Mouse (Mus musculus) inflammation-experienced regulatory T-cells, adult 6 months (primary cell): Measurements from ENCODE around the gene Kcnmb3. TPM values are rescaled to one million over a fixed set of nuclear protein-coding genes. Genes with fewer than 3 reads are reported as not detected.
A peak's percentile ranks its signal among the peaks of the same experiment; 100 is the strongest.

Experiments
- ATAC-seq: one replicate; pipeline ENCODE4 v1.8.0; 2017
- polyA plus RNA-seq, 3 experiments: library from polyadenylated mRNA; unstranded; fragments of 100-300 nt; shearing (Covaris generic); gene quantifications; one replicate each; pipeline ENCODE4 v1.2.1; 2017

The Kcnmb3 gene
- polyA plus RNA-seq, 3 experiments from 2014 or later: 0.33 to 1.2 (median 0.85) TPM

- no peak for ATAC-seq
Measured at GRCm38 (mm10) chr3:32495088-32495770, 3.2 kb upstream of the Kcnmb3 start.

DNA sequence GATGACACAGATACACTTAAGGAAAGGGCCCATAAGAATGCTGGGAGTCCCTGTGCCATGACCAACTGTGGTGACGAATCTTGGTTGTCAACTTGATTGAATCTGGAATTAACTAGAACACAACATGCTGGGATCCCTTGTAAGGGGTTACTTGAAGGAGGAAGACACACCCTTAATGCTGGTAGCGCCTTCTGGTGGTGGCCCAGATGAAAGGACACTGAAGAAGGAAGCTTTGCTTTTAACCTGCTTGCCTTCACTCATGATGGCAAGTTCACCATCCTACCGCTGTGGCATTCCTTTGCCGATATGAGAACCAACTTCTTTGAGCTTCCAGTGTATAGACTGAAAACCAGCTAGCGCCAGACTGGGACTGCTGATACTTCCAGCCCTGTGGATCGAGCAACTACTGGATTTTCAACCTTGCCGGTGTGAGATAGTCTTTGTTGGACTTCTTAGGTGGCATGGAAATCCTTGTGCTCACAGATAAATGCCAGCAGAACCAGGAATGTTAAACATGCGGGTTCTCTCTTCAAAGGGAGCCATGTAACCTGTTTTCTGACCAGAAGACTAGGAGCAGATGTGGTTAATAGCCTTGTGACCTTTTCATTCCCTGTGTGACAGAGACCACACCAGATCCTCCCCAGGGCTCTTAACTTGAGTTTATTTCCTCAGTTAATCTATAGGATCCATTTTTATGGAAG is 2.5 kb upstream of the Kcnmb3 start:
- ATAC-seq: no peak

DNA sequence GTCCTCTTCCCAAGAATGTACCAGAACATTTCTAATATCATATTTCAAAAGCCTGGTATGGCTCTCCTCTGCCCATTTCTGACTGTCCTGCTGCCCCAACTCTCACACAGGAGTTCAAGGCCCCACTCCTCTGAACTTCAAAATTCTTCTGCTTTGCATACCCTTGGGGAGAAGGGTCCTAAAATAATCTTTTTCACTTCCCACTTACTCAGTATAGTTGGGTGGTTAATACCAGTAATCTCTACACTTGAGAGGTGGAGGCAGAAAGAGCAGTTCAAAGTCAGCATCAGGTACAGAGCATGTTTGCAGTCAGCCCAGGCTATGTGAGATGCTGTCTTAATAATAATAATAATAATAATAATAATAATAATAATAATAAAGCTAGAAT is 1.1 kb downstream of the Kcnmb3 start:
- ATAC-seq: no peak

DNA sequence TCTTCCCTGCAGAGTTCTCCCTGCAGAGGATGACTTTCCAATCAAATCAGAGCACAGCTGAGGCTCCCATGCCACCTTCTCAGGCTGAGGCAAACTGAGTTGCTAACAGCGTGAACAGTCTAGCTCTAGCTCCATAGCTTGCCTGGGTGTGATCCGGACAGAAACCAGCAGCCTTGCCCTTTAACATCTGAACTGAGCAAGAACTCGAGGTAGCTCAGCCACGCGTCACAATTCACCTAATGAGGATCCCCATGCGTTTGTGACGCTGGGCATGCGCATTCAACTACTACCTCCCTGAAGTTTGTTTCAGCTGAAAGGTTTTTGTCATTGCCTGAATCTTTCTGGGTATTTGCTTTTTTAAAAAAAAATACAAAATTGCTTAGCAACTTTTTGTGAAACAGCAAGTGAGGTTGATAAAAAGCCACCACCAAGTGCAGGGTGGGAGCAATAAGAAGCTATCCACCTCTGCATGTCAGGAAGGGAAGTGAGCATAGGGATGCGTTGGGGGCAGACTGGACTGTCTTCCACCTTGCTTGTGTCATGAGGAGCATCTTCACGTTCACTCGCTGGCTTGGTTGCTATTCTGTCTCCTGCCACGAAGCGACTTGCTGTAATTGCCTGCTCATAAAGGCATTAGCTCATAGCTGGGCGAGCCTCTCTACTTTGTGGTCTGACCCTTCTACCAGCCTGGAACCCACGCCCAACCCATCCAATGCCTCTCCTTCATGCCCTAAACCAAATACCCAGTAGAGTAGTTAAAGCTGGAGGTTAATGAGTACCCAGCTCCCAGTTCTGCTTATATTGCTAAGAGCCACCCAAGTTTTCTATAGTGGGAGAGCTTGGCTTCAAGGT is 1.7 kb downstream of the Kcnmb3 start:
- no peak for ATAC-seq

GRCm38 (mm10) chr3:32488172-32488571 is 3.9 kb downstream of the Kcnmb3 start:
- no peak for ATAC-seq

DNA sequence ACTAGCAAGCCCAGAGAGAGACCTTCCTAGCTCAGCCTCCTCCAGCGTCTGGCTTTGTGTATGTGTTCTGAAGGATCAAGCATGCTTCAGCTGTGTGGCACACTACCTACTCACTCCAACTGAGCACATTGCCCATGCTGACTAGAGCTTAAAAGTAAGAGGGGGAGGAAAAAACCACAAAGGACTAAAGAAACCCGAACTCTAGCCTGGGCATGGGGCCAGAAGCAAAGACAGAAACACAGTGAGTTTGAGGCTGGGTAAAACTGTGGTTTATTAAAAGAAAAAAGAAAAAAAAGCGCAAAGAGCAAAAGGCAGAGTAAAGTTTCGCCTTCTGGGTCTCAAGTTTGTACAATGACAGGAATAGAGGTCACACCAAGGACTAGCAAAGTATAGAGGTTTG is 5.5 kb downstream of the Kcnmb3 start:
- no peak for ATAC-seq

GRCm38 (mm10) chr3:32483035-32483434 is 9.0 kb downstream of the Kcnmb3 start:
- no peak for ATAC-seq

DNA sequence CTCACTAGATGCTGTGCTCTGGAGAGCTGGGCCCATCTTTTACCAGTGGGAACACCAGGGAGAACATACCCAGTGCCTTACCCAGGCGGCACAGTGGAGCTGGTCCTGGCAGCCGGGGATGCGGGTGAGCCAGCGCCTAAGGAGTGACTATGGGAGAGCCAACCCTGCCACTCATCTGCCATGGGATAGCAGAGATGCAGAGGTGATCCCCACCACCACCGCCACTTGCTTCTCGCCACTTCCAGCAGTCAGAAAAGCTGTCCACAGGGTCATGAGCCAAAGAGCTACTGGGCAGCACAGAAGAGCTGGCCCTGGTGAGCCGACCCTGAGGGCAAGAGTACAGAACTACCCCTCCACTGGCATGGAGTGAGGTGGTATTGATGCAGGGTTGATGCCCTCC is 12.1 kb downstream of the Kcnmb3 start:
- ATAC-seq: no peak

DNA sequence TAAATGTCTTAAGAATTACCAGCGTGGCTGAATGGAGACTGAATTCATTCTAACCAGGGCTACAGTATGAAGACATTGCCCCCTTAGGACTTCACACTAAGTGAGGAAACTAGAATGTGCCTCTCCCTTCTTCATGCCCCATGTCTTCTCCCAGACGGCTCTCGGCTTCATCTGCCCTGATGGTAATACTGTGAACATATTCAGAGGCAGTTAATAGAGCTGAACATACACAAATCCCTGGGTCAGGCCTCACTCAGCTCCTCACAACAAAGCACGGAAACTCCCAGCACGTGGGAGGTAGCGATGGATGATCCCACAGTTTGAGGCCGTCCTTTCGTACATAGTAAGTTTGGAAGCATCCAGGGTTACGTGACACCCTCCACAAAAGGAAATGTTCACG is 18.8 kb downstream of the Kcnmb3 start:
- no peak for ATAC-seq

- ATAC-seq: no peak
Measured at GRCm38 (mm10) chr3:32472191-32472900, 19.7 kb downstream of the Kcnmb3 start.

DNA sequence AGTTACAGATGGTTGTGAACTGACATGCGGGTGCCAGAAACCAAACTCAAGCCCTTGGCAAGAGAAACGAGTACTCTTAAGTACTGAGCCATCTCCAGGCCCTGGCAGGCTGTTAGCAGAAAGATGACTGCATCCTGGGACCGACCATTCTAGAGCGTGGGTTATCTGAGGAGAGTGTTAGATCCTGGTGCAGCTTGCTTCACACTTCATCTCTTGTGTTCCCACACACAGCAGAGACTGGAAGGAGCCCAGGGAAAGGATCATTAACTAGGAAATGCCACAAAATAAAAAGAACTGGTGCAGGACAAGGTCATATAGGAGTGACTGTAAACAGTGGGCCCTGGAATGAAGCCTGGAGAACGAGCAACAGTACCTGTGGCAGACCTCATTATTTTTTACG is 20.9 kb downstream of the Kcnmb3 start:
- no peak for ATAC-seq

DNA sequence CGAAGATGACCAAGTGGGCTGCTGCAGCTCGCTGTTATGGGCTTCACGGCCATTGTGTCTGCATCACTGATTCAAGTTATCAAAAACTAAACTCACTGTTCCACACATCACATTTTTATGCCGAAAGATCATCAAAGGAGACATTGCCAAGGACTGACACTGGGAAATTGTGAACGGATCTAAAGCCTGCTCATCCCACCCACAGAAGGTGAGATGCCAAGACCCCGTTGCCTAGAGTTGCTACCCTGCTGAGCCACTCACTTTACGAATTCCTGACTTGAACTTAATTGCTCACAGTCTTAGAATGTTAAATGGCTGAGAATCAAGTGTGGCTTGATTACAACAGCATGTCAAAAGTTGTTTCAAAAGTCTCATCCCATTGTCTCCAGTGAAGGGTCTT is 21.6 kb downstream of the Kcnmb3 start:
- ATAC-seq: no peak

DNA sequence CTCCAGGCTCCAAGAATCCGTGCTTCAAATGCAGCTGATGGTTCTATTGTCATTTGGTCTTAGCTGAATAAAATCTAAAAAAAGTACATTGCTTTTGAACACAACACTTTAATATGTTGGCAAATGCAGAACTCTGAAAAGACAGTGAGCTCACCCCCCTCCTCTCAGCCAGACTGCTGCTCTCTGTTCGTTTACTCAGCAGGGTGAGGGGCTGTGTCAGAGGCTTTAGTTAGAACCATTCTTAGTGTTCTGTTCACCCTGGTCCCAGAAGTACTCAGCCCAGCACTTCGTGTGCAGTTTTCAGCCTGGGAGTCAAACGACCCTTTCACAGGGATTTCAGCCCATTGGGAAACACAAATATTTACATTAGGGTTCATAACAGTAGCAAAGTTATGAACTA is 23.6 kb downstream of the Kcnmb3 start:
- ATAC-seq: no peak

GRCm38 (mm10) chr3:32467321-32467720 is 24.7 kb downstream of the Kcnmb3 start:
- ATAC-seq: no peak

GRCm38 (mm10) chr3:32459777-32460176 is 32.3 kb downstream of the Kcnmb3 start:
- ATAC-seq: no peak

DNA sequence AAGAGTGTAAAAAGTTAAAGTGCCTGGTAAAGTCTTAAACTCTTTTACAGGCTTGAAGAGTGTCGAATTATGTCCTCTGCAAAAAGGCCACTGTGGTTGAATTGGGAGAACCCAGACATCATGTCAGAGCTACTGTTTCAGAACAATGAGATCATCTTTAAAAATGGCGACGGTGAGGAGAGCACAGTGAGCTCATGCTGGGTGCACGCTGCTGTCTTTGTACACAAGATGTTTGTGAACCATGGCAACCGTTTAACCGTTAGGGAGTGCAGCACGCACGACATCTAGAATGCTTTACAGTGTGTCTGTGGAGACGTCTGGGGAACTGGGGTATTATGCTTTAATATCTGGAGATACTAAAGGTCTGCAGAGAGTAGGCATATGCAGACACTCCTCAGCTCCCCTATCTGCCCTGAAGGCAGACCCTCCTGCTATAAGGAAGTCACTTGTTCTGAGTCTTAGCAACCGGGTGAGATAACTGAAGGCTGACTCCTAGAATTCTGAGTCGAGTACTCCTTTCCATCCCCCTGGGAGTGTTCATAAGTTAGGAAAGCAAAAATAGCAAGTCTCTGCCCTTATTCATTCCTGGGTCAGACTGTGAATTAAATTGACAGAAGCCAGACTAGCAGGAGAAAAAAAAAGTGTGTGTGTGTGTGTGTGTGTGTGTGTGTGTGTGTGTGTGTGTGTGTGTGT is 37.6 kb downstream of the Kcnmb3 start:
- no peak for ATAC-seq

- no peak for ATAC-seq
Measured at GRCm38 (mm10) chr3:32441710-32442109, 50.3 kb downstream of the Kcnmb3 start.

GRCm38 (mm10) chr3:32438716-32439115 is 53.3 kb downstream of the Kcnmb3 start:
- no peak for ATAC-seq

GRCm38 (mm10) chr3:32437820-32438219 is 54.2 kb downstream of the Kcnmb3 start:
- peak; percentile 81 for ATAC-seq

- no peak for ATAC-seq
Measured at GRCm38 (mm10) chr3:32437297-32437696, 54.7 kb downstream of the Kcnmb3 start.

- no peak for ATAC-seq
Measured at GRCm38 (mm10) chr3:32436101-32436500, 55.9 kb downstream of the Kcnmb3 start.

GRCm38 (mm10) chr3:32434016-32434415 is 58.0 kb downstream of the Kcnmb3 start:
- no peak for ATAC-seq
